Mouse (Mus musculus) forebrain, embryonic 14.5 days (tissue): ENCODE measurements around the gene Notch1. TPM values are rescaled to one million over a fixed set of nuclear protein-coding genes. Genes with fewer than 3 reads are reported as not detected.
A peak's percentile ranks its signal among the peaks of the same experiment; 100 is the strongest.

ENCODE experiments used
- ATAC-seq: fragments of 200-750 bp; cut with Nextera tagmentation; 2 replicates; pipeline ENCODE4 v1.8.0; 2017; ENCODE audit warnings: mild to moderate bottlenecking, moderate library complexity
- DNase-seq: peaks from one replicate; pipeline ENCODE4 v3.0.0-alpha.2; 2015; ENCODE audit warnings: low spot score
- H3K27ac ChIP-seq: fragments of 300-500 bp; sonication (generic); 2 replicates; pipeline ENCODE4 v1.5.1; 2014; ENCODE audit warnings: low read depth, mild to moderate bottlenecking, control low read depth, low read length, moderate library complexity
- H3K27me3 ChIP-seq: fragments of 300-500 bp; sonication (generic); replicated peaks from 2 replicates; pipeline ENCODE4 v1.6.1; 2014; ENCODE audit warnings: low read length, control low read depth, mixed read lengths; ENCODE audit not compliant: control insufficient read depth, insufficient read depth
- H3K36me3 ChIP-seq: fragments of 300-500 bp; sonication (generic); 2 replicates; pipeline ENCODE4 v1.6.1; 2014; ENCODE audit warnings: low read length, control low read depth; ENCODE audit not compliant: control insufficient read depth, insufficient read depth
- H3K4me1 ChIP-seq: fragments of 300-500 bp; sonication (generic); 2 replicates; pipeline ENCODE4 v1.6.1; 2014; ENCODE audit warnings: antibody characterized with exemption, low read length, control low read depth; ENCODE audit not compliant: control insufficient read depth, insufficient read depth
- H3K4me2 ChIP-seq: fragments of 300-500 bp; sonication (generic); 2 replicates; pipeline ENCODE4 v1.6.1; 2014; ENCODE audit warnings: mild to moderate bottlenecking, control low read depth, low read length
- H3K4me3 ChIP-seq: fragments of 300-500 bp; sonication (generic); 2 replicates; pipeline ENCODE4 v1.5.1; 2014; ENCODE audit warnings: low read depth, low read length, control low read depth
- H3K9ac ChIP-seq: fragments of 300-500 bp; sonication (generic); 2 replicates; pipeline ENCODE4 v1.6.1; 2014; ENCODE audit warnings: mild to moderate bottlenecking, low read length, control low read depth, moderate library complexity
- H3K9me3 ChIP-seq: fragments of 300-500 bp; sonication (generic); replicated peaks from 2 replicates; pipeline ENCODE4 v1.6.1; 2016; ENCODE audit warnings: low read length, control low read depth, mixed read lengths; ENCODE audit not compliant: control insufficient read depth
- WGBS: fragments of 180-500 bp; shearing (Covaris S2); extraction: QIAGEN DNeasy Blood & Tissue Kit; methylation state at CpG from one replicate; pipeline ENCODE4 v1.1.7; 2014; 5-methylcytosine and 5-hydroxymethylcytosine counted together
- polyA plus RNA-seq: library from polyadenylated mRNA; unstranded; fragments of >200 nt; fragmentation: Nextera tagmentation; extraction: Ambion mirVana; gene quantifications from 2 replicates; pipeline ENCODE4 v1.2.1, GENCODE M21; 2014

Gene Notch1
- polyA plus RNA-seq, 1 experiment from 2014 or later, result 32.3 TPM

DNA sequence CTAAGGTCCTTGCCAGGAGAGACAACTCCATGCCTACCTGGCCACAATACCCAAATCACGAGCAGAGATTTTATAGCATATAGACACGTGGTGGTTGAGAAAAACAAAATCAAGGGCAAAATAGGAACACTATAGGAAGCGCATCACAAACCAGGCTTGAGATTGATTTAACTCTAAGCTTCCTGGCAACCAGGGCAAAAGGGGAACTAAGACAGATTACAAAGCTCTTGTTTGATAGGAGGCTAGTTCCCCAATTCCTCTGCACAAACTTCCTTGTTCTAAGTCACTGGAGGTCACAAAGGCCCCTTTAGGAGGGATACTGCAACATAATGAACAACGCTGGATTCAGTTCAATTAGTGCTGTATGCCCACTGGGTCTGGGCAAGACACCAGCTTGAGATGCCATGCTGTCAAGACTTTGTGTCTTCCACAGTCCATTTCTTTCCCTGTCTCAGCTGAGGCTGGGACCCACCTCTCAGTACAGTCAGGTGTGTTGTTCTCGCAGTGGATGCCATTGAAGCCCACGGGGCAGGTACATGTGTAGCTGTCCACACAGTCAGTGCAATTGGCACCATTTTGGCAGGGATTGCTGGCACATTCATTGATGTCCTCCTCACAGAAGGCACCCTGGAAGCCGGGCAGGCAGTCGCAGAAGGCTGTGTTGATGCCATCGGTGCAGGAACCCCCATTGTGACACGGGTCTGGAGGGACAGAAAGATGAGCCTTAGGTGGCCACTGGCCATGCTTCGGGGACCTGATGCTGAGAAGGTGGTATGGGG lies 44.0 kb downstream of the Notch1 start:
- WGBS, result 85% methylated on average over 11 of the region's 11 CpGs
- Histone ChIP-seq H3K9me3 (no peaks in the 10 kb centered on the region), H3K4me1 (peaks cover 14% of the 10 kb centered on the region), H3K9ac (no peak overlapping the region), H3K27ac (no peak overlapping the region), H3K4me3 (no peak overlapping the region), H3K4me2 (no peak overlapping the region), H3K36me3 (peaks cover 100% of the 10 kb centered on the region), H3K27me3 (no peaks in the 10 kb centered on the region)
- no peak for ATAC-seq
- no peak for DNase-seq

DNA sequence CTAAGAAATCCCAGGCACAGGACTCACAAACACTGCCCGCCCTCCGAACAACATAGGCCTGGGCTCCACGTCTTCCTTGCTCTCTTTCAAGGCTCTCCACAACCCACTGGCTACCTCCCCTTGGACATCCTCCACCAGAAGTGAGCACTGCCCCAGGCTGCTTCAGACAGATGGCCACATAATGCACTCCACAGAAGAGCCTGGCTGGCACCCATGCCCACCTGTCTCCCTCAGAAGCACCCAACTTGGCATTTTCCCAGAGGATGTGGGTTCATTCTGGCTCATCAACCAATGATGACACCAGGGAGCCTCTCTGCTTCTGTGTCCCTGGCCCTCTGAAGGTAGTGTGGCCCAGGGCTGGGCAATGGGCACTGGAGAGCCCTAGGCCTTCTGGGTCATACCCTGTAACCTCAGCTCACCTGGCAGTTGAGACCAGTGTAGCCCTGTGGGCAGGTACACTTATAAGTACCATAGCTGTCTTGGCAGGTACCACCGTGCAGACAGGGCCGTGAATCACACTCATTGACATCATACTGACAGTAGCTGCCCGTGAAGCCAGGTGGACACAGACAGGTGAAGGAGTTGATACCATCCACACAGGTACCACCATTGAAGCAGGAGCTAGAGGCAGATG lies 44.7 kb downstream of the Notch1 start:
- 86% methylated on average over 6 of the region's 6 CpGs for WGBS
- Histone ChIP-seq H3K36me3 (peaks cover 100% of the 10 kb centered on the region), H3K27me3 (no peaks in the 10 kb centered on the region), H3K9ac (no peak overlapping the region), H3K4me2 (no peak overlapping the region), H3K27ac (peak overlapping the region; percentile 17; the same call in 1 of the 2 replicates), H3K4me1 (peaks cover 14% of the 10 kb centered on the region), H3K4me3 (no peak overlapping the region), H3K9me3 (no peaks in the 10 kb centered on the region)
- ATAC-seq (peak; percentile 16; the same call in 1 of the 2 replicates), DNase-seq (peak; percentile 43)

DNA sequence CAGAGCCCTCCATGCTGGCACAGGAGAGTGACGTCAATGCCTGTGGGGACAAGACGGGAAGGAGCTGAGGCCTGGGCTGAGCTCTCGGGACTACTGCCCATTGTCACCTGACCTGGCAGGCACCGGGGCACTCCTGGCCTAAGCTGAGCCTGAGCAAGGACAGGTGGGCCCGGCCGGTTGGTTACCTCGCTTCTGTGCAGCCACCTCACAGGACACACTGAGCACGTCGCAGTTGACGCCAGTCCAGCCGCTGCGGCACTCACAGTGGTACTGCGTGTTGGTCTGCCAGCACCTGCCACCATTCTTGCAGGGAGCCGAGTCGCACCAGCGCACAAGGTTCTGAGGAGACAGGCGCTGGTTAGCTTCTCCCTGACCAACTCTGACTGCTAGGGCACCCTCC lies 45.5 kb downstream of the Notch1 start:
- Histone ChIP-seq H3K4me3 (no peak overlapping the region), H3K27ac (no peak overlapping the region; the same call in 1 of the 2 replicates), H3K9me3 (no peaks in the 10 kb centered on the region), H3K4me2 (no peak overlapping the region), H3K36me3 (peaks cover 100% of the 10 kb centered on the region), H3K27me3 (no peaks in the 10 kb centered on the region), H3K9ac (no peak overlapping the region), H3K4me1 (peaks cover 14% of the 10 kb centered on the region)
- ATAC-seq, result no peak
- 92% methylated on average over 17 of the region's 17 CpGs for WGBS
- DNase-seq, result no peak

DNA sequence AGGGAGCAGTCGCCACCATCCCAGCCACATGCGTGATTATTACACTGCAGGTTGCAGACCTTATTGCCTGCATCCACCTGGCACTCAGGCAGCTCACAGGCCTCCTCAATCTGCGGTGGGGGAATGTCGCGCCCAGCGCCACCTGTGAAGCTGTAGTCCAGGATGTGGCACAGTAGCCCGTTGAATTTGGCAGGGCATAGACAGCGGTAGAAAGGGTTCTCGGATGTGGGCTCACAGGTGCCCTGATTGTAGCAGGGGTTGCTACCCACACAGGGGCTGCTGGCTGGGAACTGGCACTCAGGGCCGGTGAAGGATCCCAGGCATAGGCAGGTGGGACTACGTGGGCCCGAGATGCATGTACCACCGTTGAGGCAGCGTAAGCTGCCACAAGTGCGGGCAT lies 48.1 kb downstream of the Notch1 start:
- H3K36me3 ChIP-seq, result peaks cover 99% of the 10 kb centered on the region

DNA sequence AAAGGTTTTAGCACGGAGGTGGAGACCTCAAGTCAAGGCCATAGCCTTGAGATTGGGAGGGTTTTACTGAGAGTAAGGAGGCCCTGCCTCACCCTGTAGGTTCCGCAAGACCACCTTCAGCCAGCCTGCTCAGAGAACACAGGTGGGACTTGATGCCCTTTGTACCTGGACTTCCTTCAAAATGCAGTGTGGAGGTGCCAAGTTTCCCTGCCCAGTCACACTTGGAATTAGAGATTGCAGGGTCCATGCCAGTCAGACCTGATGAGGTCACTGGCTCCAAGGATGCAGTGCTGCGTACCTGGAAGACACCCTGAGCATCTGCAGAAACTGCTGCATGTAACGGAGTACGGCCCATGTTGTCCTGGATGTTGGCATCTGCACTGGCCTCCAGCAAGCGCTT lies 53.1 kb downstream of the Notch1 start:
- no peak for ATAC-seq
- WGBS, result 94% methylated on average over 6 of the region's 6 CpGs
- peaks cover 96% of the 10 kb centered on the region for H3K36me3 ChIP-seq

More for the DNA sequence above, 48.1 kb downstream of the Notch1 start:
- H3K4me3 ChIP-seq, result no peak overlapping the region
- no peak overlapping the region for H3K9ac ChIP-seq
- H3K4me1 ChIP-seq, result no peaks in the 10 kb centered on the region
- WGBS, result 94% methylated on average over 15 of the region's 15 CpGs
- DNase-seq (no peak), ATAC-seq (no peak)
- no peak overlapping the region for H3K4me2 ChIP-seq
- H3K9me3 ChIP-seq, result no peaks in the 10 kb centered on the region
- no peaks in the 10 kb centered on the region for H3K27me3 ChIP-seq
- H3K27ac ChIP-seq, result no peak overlapping the region

DNA sequence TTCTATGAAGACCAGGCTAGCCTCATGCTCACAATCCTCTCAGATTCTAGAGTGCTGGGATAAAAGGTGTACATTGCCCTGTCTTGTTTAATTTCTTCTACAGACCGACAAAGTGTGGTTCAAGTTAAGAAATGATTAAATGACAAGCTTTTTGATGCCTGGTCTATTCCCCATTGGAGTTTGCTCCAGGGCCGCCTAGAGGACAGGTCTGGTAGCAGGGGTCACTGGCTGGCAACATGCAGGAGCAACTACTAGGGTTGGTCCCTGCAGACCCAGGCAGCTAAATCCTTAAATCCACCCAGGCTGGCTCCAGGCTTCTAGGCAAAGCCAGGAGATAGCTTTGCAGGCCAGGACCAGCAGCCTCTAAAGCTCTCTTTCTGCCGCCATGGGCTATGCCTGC lies 53.5 kb downstream of the Notch1 start:
- no peaks in the 10 kb centered on the region for H3K4me1 ChIP-seq
- WGBS, result 89% methylated on average over 3 of the region's 3 CpGs

More for the DNA sequence above, 53.1 kb downstream of the Notch1 start:
- no peaks in the 10 kb centered on the region for H3K9me3 ChIP-seq
- no peak overlapping the region for H3K27ac ChIP-seq
- no peak overlapping the region for H3K4me3 ChIP-seq
- DNase-seq, result no peak
- no peaks in the 10 kb centered on the region for H3K27me3 ChIP-seq
- no peak overlapping the region for H3K9ac ChIP-seq
- H3K4me1 ChIP-seq, result no peaks in the 10 kb centered on the region
- no peak overlapping the region for H3K4me2 ChIP-seq

DNA sequence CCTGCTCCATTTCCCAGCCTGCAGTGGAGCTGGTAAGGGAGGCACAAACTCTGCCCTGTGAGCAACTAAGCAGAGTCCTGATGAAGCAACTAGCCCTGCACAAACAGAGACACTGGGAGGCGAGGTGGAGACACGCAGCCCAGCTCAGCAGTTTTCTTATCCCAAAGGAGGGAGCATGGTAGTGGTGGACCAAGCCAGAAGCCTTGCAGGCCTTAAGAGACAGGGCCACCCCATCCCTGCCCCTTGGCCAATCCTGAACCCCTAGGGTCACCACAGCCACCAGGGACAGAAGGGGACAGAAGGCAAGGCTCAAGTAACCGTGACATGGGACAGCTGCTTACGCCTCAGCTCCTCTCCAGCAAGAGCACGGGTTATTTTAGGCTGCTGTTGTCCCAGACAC lies 54.8 kb downstream of the Notch1 start:
- no peak overlapping the region for H3K27ac ChIP-seq
- no peak overlapping the region for H3K9ac ChIP-seq
- 85% methylated on average over 5 of the region's 5 CpGs for WGBS
- DNase-seq (no peak), ATAC-seq (no peak)
- H3K9me3 ChIP-seq, result no peaks in the 10 kb centered on the region
- peaks cover 89% of the 10 kb centered on the region for H3K36me3 ChIP-seq
- no peaks in the 10 kb centered on the region for H3K27me3 ChIP-seq
- no peak overlapping the region for H3K4me3 ChIP-seq
- H3K4me2 ChIP-seq, result no peak overlapping the region
- no peaks in the 10 kb centered on the region for H3K4me1 ChIP-seq

More for the DNA sequence above, 53.5 kb downstream of the Notch1 start:
- Histone ChIP-seq H3K27ac (no peak overlapping the region), H3K9me3 (no peaks in the 10 kb centered on the region), H3K9ac (no peak overlapping the region), H3K27me3 (no peaks in the 10 kb centered on the region), H3K4me2 (no peak overlapping the region), H3K36me3 (peaks cover 96% of the 10 kb centered on the region), H3K4me3 (no peak overlapping the region)
- DNase-seq (no peak), ATAC-seq (no peak)

DNA sequence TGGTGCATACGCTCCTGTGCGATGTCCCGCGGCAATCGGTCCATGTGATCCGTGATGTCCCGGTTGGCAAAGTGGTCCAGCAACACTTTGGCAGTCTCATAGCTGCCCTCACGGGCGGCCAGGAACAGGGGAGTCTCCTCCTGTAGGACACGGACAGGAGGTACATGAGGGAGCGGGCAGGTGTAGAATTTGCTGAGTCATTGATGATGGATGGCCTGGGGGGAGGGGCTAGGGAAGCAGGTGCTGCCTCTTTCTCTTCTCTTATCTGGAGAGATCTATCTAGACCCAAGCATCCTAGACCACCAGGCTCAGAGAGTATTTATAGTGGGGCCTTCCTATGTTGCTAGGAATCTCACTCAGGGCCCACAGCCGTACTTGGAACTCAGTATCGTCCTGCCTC lies 55.6 kb downstream of the Notch1 start:
- H3K27ac ChIP-seq, result no peak overlapping the region; the same call in 1 of the 2 replicates
- H3K4me2 ChIP-seq, result no peak overlapping the region
- ATAC-seq, result no peak
- H3K4me3 ChIP-seq, result no peak overlapping the region
- 92% methylated on average over 13 of the region's 13 CpGs for WGBS
- no peak overlapping the region for H3K9ac ChIP-seq
- no peak for DNase-seq
- H3K4me1 ChIP-seq, result no peaks in the 10 kb centered on the region
- H3K27me3 ChIP-seq, result no peaks in the 10 kb centered on the region
- H3K36me3 ChIP-seq, result peaks cover 81% of the 10 kb centered on the region
- H3K9me3 ChIP-seq, result no peaks in the 10 kb centered on the region

DNA sequence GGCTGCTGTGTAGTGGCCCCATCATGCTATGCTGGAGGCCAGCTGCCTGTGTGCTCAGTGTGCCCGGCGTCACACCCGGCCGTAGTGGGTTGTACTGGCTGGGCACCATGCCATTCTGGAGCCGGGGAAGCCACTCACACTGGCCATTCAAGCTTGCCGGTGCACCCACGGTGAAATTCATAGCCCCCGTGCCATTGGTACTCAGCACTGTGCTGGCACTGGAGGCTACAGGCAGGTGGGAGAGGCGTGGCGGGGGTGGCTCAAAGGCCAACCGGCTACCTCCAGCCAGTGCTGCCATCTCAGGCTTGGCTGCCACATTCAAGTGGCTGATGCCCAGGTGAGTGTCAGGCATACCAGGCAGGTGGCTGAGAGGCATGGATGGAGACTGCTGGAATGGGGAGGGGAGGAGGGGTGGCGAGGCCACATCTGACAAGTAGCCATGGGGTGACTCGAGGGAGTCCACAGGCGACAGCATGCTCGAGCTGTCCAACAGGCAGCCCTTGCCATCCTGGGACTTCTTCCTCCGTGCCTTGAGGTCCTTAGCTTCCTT lies 56.3 kb downstream of the Notch1 start:
- H3K9ac ChIP-seq, result no peak overlapping the region
- DNase-seq (no peak), ATAC-seq (peak; percentile 19; the same call in 1 of the 2 replicates)
- no peak overlapping the region for H3K4me2 ChIP-seq
- no peaks in the 10 kb centered on the region for H3K27me3 ChIP-seq
- peak overlapping the region; percentile 27; the same call in 1 of the 2 replicates for H3K27ac ChIP-seq
- H3K36me3 ChIP-seq, result peaks cover 75% of the 10 kb centered on the region
- no peaks in the 10 kb centered on the region for H3K4me1 ChIP-seq
- H3K4me3 ChIP-seq, result no peak overlapping the region
- no peaks in the 10 kb centered on the region for H3K9me3 ChIP-seq
- 93% methylated on average over 16 of the region's 16 CpGs for WGBS
